Mouse (Mus musculus): Measurements from ENCODE around the gene Rpl31. TPM values are rescaled to one million over a fixed set of nuclear protein-coding genes. Genes with fewer than 3 reads are reported as not detected.

The Rpl31 gene
- polyA plus RNA-seq, 1 experiment from 2014 or later = 756 TPM

- 80% methylated on average over 2 of the region's 2 CpGs for WGBS
Observed at GRCm38 (mm10) chr1:39388163-39388562, 20.5 kb downstream of the Rpl31 start.

GRCm38 (mm10) chr1:39389338-39389737, 21.7 kb downstream of the Rpl31 start:
- Histone ChIP-seq H3K4me2 (replicated peaks; ENCODE audit: low read depth, low read length) (no peak overlapping the region), H3K4me3 (ENCODE audit: low read length) (no peak overlapping the region), H3K4me1 (ENCODE audit: control insufficient read depth, insufficient read depth, low read length) (no peaks in the 10 kb centered on the region), H3K36me3 (ENCODE audit: control insufficient read depth, insufficient read depth, low read length) (no peaks in the 10 kb centered on the region; the same call in 1 of the 2 replicates), H3K27ac (ENCODE audit: low read depth, low read length) (no peak overlapping the region), H3K27me3 (ENCODE audit: control insufficient read depth, insufficient read depth, low read length) (no peaks in the 10 kb centered on the region), H3K9me3 (ENCODE audit: control insufficient read depth, low read length) (no peaks in the 10 kb centered on the region), H3K9ac (ENCODE audit: low read depth, low read length) (no peak overlapping the region)
- no peak for ATAC-seq (ENCODE audit: low FRiP score, low TSS enrichment)
- 91% methylated on average over 11 of the region's 11 CpGs for WGBS

More at GRCm38 (mm10) chr1:39388163-39388562, 20.5 kb downstream of the Rpl31 start:
- H3K9me3 ChIP-seq (ENCODE audit: control insufficient read depth, low read length) = no peaks in the 10 kb centered on the region
- no peak overlapping the region for H3K27ac ChIP-seq (ENCODE audit: low read depth, low read length)
- no peak overlapping the region for H3K4me3 ChIP-seq (ENCODE audit: low read length)
- H3K9ac ChIP-seq (ENCODE audit: low read depth, low read length) = no peak overlapping the region
- no peak for ATAC-seq (ENCODE audit: low FRiP score, low TSS enrichment)
- H3K27me3 ChIP-seq (ENCODE audit: control insufficient read depth, insufficient read depth, low read length) = no peaks in the 10 kb centered on the region
- H3K36me3 ChIP-seq (ENCODE audit: control insufficient read depth, insufficient read depth, low read length) = no peaks in the 10 kb centered on the region; the same call in 1 of the 2 replicates
- no peak overlapping the region for H3K4me2 ChIP-seq (replicated peaks; ENCODE audit: low read depth, low read length)
- H3K4me1 ChIP-seq (ENCODE audit: control insufficient read depth, insufficient read depth, low read length) = no peaks in the 10 kb centered on the region

- Histone ChIP-seq H3K4me2 (replicated peaks; ENCODE audit: low read depth, low read length) (no peak overlapping the region), H3K4me3 (ENCODE audit: low read length) (no peak overlapping the region), H3K27me3 (ENCODE audit: control insufficient read depth, insufficient read depth, low read length) (no peaks in the 10 kb centered on the region), H3K36me3 (ENCODE audit: control insufficient read depth, insufficient read depth, low read length) (no peaks in the 10 kb centered on the region), H3K9ac (ENCODE audit: low read depth, low read length) (no peak overlapping the region), H3K9me3 (ENCODE audit: control insufficient read depth, low read length) (no peaks in the 10 kb centered on the region), H3K27ac (ENCODE audit: low read depth, low read length) (no peak overlapping the region), H3K4me1 (ENCODE audit: control insufficient read depth, insufficient read depth, low read length) (no peaks in the 10 kb centered on the region)
- 0 out of 2 replicates have a peak, but pooled peaks have one; percentile 26 for ATAC-seq (ENCODE audit: low FRiP score, low TSS enrichment)
- 93% methylated on average over 6 of the region's 6 CpGs for WGBS
Observed at GRCm38 (mm10) chr1:39391652-39392051, 24.0 kb downstream of the Rpl31 start.

- H3K4me1 ChIP-seq (ENCODE audit: control insufficient read depth, insufficient read depth, low read length) = no peaks in the 10 kb centered on the region
- no peaks in the 10 kb centered on the region for H3K36me3 ChIP-seq (ENCODE audit: control insufficient read depth, insufficient read depth, low read length)
- WGBS = 62% methylated on average over 3 of the region's 3 CpGs
- ATAC-seq (ENCODE audit: low FRiP score, low TSS enrichment) = peak; percentile 26; the same call in 1 of the 2 replicates
- H3K9ac ChIP-seq (ENCODE audit: low read depth, low read length) = no peak overlapping the region
- H3K4me2 ChIP-seq (replicated peaks; ENCODE audit: low read depth, low read length) = no peak overlapping the region
- H3K9me3 ChIP-seq (ENCODE audit: control insufficient read depth, low read length) = no peaks in the 10 kb centered on the region
- no peak overlapping the region for H3K4me3 ChIP-seq (ENCODE audit: low read length)
- no peak overlapping the region for H3K27ac ChIP-seq (ENCODE audit: low read depth, low read length)
- no peaks in the 10 kb centered on the region for H3K27me3 ChIP-seq (ENCODE audit: control insufficient read depth, insufficient read depth, low read length)
Observed at GRCm38 (mm10) chr1:39392189-39392588, 24.5 kb downstream of the Rpl31 start.

GRCm38 (mm10) chr1:39393217-39393867, 25.7 kb downstream of the Rpl31 start:
- Histone ChIP-seq H3K9me3 (ENCODE audit: control insufficient read depth, low read length) (no peaks in the 10 kb centered on the region), H3K9ac (ENCODE audit: low read depth, low read length) (no peak overlapping the region), H3K27me3 (ENCODE audit: control insufficient read depth, insufficient read depth, low read length) (no peaks in the 10 kb centered on the region), H3K36me3 (ENCODE audit: control insufficient read depth, insufficient read depth, low read length) (no peaks in the 10 kb centered on the region), H3K4me2 (replicated peaks; ENCODE audit: low read depth, low read length) (no peak overlapping the region), H3K27ac (ENCODE audit: low read depth, low read length) (no peak overlapping the region), H3K4me3 (ENCODE audit: low read length) (no peak overlapping the region), H3K4me1 (ENCODE audit: control insufficient read depth, insufficient read depth, low read length) (no peaks in the 10 kb centered on the region)
- ATAC-seq (ENCODE audit: low FRiP score, low TSS enrichment) = no peak
- WGBS = 81% methylated on average over 8 of the region's 8 CpGs

GRCm38 (mm10) chr1:39394096-39394495, 26.5 kb downstream of the Rpl31 start:
- no peak overlapping the region for H3K4me2 ChIP-seq (replicated peaks; ENCODE audit: low read depth, low read length)
- H3K27me3 ChIP-seq (ENCODE audit: control insufficient read depth, insufficient read depth, low read length) = no peaks in the 10 kb centered on the region
- 39% methylated on average over 10 of the region's 10 CpGs for WGBS
- no peaks in the 10 kb centered on the region for H3K4me1 ChIP-seq (ENCODE audit: control insufficient read depth, insufficient read depth, low read length)
- H3K36me3 ChIP-seq (ENCODE audit: control insufficient read depth, insufficient read depth, low read length) = no peaks in the 10 kb centered on the region
- H3K4me3 ChIP-seq (ENCODE audit: low read length) = no peak overlapping the region
- no peak for ATAC-seq (ENCODE audit: low FRiP score, low TSS enrichment)
- no peak overlapping the region for H3K9ac ChIP-seq (ENCODE audit: low read depth, low read length)
- no peak overlapping the region for H3K27ac ChIP-seq (ENCODE audit: low read depth, low read length)
- no peaks in the 10 kb centered on the region for H3K9me3 ChIP-seq (ENCODE audit: control insufficient read depth, low read length)

- Histone ChIP-seq H3K4me2 (replicated peaks; ENCODE audit: low read depth, low read length) (no peak overlapping the region), H3K9ac (ENCODE audit: low read depth, low read length) (no peak overlapping the region), H3K9me3 (ENCODE audit: control insufficient read depth, low read length) (no peaks in the 10 kb centered on the region), H3K36me3 (ENCODE audit: control insufficient read depth, insufficient read depth, low read length) (no peaks in the 10 kb centered on the region), H3K4me3 (ENCODE audit: low read length) (no peak overlapping the region), H3K27ac (ENCODE audit: low read depth, low read length) (no peak overlapping the region), H3K4me1 (ENCODE audit: control insufficient read depth, insufficient read depth, low read length) (no peaks in the 10 kb centered on the region), H3K27me3 (ENCODE audit: control insufficient read depth, insufficient read depth, low read length) (no peaks in the 10 kb centered on the region)
- 85% methylated on average over 3 of the region's 3 CpGs for WGBS
- ATAC-seq (ENCODE audit: low FRiP score, low TSS enrichment) = no peak
Observed at GRCm38 (mm10) chr1:39394650-39395049, 27.0 kb downstream of the Rpl31 start.

- Histone ChIP-seq H3K27me3 (ENCODE audit: control insufficient read depth, insufficient read depth, low read length) (no peaks in the 10 kb centered on the region), H3K9me3 (ENCODE audit: control insufficient read depth, low read length) (no peaks in the 10 kb centered on the region), H3K27ac (ENCODE audit: low read depth, low read length) (no peak overlapping the region), H3K4me3 (ENCODE audit: low read length) (no peak overlapping the region), H3K9ac (ENCODE audit: low read depth, low read length) (no peak overlapping the region), H3K36me3 (ENCODE audit: control insufficient read depth, insufficient read depth, low read length) (no peaks in the 10 kb centered on the region), H3K4me2 (replicated peaks; ENCODE audit: low read depth, low read length) (no peak overlapping the region), H3K4me1 (ENCODE audit: control insufficient read depth, insufficient read depth, low read length) (no peaks in the 10 kb centered on the region)
- WGBS = 81% methylated on average over 4 of the region's 4 CpGs
- no peak for ATAC-seq (ENCODE audit: low FRiP score, low TSS enrichment)
Observed at GRCm38 (mm10) chr1:39396347-39396746, 28.7 kb downstream of the Rpl31 start.

GRCm38 (mm10) chr1:39398284-39398683, 30.6 kb downstream of the Rpl31 start:
- H3K9ac ChIP-seq (ENCODE audit: low read depth, low read length) = no peak overlapping the region
- H3K36me3 ChIP-seq (ENCODE audit: control insufficient read depth, insufficient read depth, low read length) = peaks cover 8% of the 10 kb centered on the region; the same call in 1 of the 2 replicates
- no peaks in the 10 kb centered on the region for H3K4me1 ChIP-seq (ENCODE audit: control insufficient read depth, insufficient read depth, low read length)
- no peaks in the 10 kb centered on the region for H3K27me3 ChIP-seq (ENCODE audit: control insufficient read depth, insufficient read depth, low read length)
- no peak overlapping the region for H3K27ac ChIP-seq (ENCODE audit: low read depth, low read length)
- 89% methylated on average over 6 of the region's 6 CpGs for WGBS
- no peak for ATAC-seq (ENCODE audit: low FRiP score, low TSS enrichment)
- H3K4me3 ChIP-seq (ENCODE audit: low read length) = no peak overlapping the region
- H3K9me3 ChIP-seq (ENCODE audit: control insufficient read depth, low read length) = no peaks in the 10 kb centered on the region
- H3K4me2 ChIP-seq (replicated peaks; ENCODE audit: low read depth, low read length) = no peak overlapping the region
